Mouse (Mus musculus) hindbrain, embryonic 10.5 days (tissue): Measurements from ENCODE around the gene Frmpd1. TPM values are rescaled to one million over a fixed set of nuclear protein-coding genes. Genes with fewer than 3 reads are reported as not detected.

Experiments used
- DNase-seq: peaks from one replicate; pipeline ENCODE4 v3.0.0-alpha.2; 2017; ENCODE audit warnings: low spot score
- H3K27ac ChIP-seq: fragments of 300-500 bp; sonication (generic); 2 replicates; pipeline ENCODE4 v1.5.1; 2016; ENCODE audit warnings: mild to moderate bottlenecking, moderate library complexity
- H3K27me3 ChIP-seq: fragments of 300-500 bp; sonication (generic); 2 replicates; pipeline ENCODE4 v1.6.1; 2016; ENCODE audit warnings: mild to moderate bottlenecking; ENCODE audit not compliant: poor library complexity, insufficient read depth, severe bottlenecking
- H3K36me3 ChIP-seq: fragments of 300-500 bp; sonication (generic); 2 replicates; pipeline ENCODE4 v1.6.1; 2016; ENCODE audit warnings: mild to moderate bottlenecking, moderate library complexity
- H3K4me1 ChIP-seq: fragments of 300-500 bp; sonication (generic); replicated peaks from 2 replicates; pipeline ENCODE4 v1.6.1; 2016; ENCODE audit warnings: mild to moderate bottlenecking
- H3K4me3 ChIP-seq: fragments of 300-500 bp; sonication (generic); 2 replicates; pipeline ENCODE4 v1.5.1; 2016; ENCODE audit warnings: mild to moderate bottlenecking, moderate library complexity
- H3K9me3 ChIP-seq: fragments of 300-500 bp; sonication (generic); 2 replicates; pipeline ENCODE4 v1.6.1; 2016; ENCODE audit warnings: mild to moderate bottlenecking, moderate library complexity
- WGBS: fragments of 180-500 bp; shearing (Covaris S2); methylation state at CpG from one replicate; pipeline ENCODE4 v1.1.7; 2016; 5-methylcytosine and 5-hydroxymethylcytosine counted together
- polyA plus RNA-seq: library from polyadenylated mRNA; unstranded; fragments of >200 nt; fragmentation: Nextera tagmentation; extraction: Ambion mirVana; gene quantifications from 2 replicates; pipeline ENCODE4 v1.2.1, GENCODE M21; 2016

The Frmpd1 gene
- polyA plus RNA-seq, result 1.5 and 1.8 TPM in 2 replicates

- H3K4me3 ChIP-seq, result peak within 1 kb of the TSS; percentile 77
- H3K27me3 ChIP-seq, result peaks cover 66% of the 10 kb centered on the region
- no peaks in the 10 kb centered on the region for H3K36me3 ChIP-seq
- peaks cover 19% of the 10 kb centered on the region for H3K4me1 ChIP-seq
- H3K9me3 ChIP-seq, result no peaks in the 10 kb centered on the region
- peak; percentile 62 for DNase-seq
- 2% methylated on average over 85 of the region's 85 CpGs for WGBS
- peak within 1 kb of the TSS; percentile 87 for H3K27ac ChIP-seq
Measured at GRCm38 (mm10) chr4:45184521-45185330, at the start of gene Frmpd1. TSS of gene Frmpd1 (plus strand) at chr4:45184875.

- Histone ChIP-seq H3K4me1 (peaks cover 18% of the 10 kb centered on the region), H3K36me3 (no peaks in the 10 kb centered on the region), H3K27me3 (no peaks in the 10 kb centered on the region), H3K27ac (no peak overlapping the region), H3K4me3 (no peak overlapping the region), H3K9me3 (no peaks in the 10 kb centered on the region)
- 61% methylated on average over 4 of the region's 4 CpGs for WGBS
- no peak for DNase-seq
Measured at GRCm38 (mm10) chr4:45137636-45138035, 47.0 kb upstream of the Frmpd1 start.

- Histone ChIP-seq H3K4me3 (no peak overlapping the region), H3K4me1 (peaks cover 25% of the 10 kb centered on the region), H3K9me3 (no peaks in the 10 kb centered on the region), H3K36me3 (no peaks in the 10 kb centered on the region), H3K27ac (no peak overlapping the region), H3K27me3 (no peaks in the 10 kb centered on the region)
- DNase-seq, result no peak
- 77% methylated on average over 5 of the region's 5 CpGs for WGBS
Measured at GRCm38 (mm10) chr4:45141835-45142234, 42.8 kb upstream of the Frmpd1 start.

- Histone ChIP-seq H3K9me3 (no peaks in the 10 kb centered on the region), H3K27me3 (no peaks in the 10 kb centered on the region), H3K4me3 (no peak overlapping the region), H3K36me3 (no peaks in the 10 kb centered on the region), H3K27ac (no peak overlapping the region), H3K4me1 (peaks cover 25% of the 10 kb centered on the region)
- peak; percentile 9 for DNase-seq
- 48% methylated on average over 11 of the region's 11 CpGs for WGBS
Measured at GRCm38 (mm10) chr4:45142411-45142810, 42.3 kb upstream of the Frmpd1 start.

GRCm38 (mm10) chr4:45143005-45143404 is 41.7 kb upstream of the Frmpd1 start:
- DNase-seq, result no peak

GRCm38 (mm10) chr4:45156433-45156832 is 28.2 kb upstream of the Frmpd1 start:
- Histone ChIP-seq H3K4me1 (no peaks in the 10 kb centered on the region), H3K27ac (no peak overlapping the region), H3K36me3 (no peaks in the 10 kb centered on the region), H3K9me3 (no peaks in the 10 kb centered on the region), H3K27me3 (no peaks in the 10 kb centered on the region), H3K4me3 (no peak overlapping the region)
- WGBS, result 85% methylated on average over 3 of the region's 3 CpGs
- no peak for DNase-seq

More at GRCm38 (mm10) chr4:45143005-45143404, 41.7 kb upstream of the Frmpd1 start:
- Histone ChIP-seq H3K27me3 (no peaks in the 10 kb centered on the region), H3K27ac (no peak overlapping the region), H3K4me1 (peaks cover 21% of the 10 kb centered on the region), H3K36me3 (no peaks in the 10 kb centered on the region), H3K4me3 (no peak overlapping the region), H3K9me3 (no peaks in the 10 kb centered on the region)
- WGBS, result 82% methylated on average over 8 of the region's 8 CpGs

GRCm38 (mm10) chr4:45158608-45159007 is 26.1 kb upstream of the Frmpd1 start:
- H3K4me3 ChIP-seq, result no peak overlapping the region
- no peaks in the 10 kb centered on the region for H3K36me3 ChIP-seq
- no peaks in the 10 kb centered on the region for H3K9me3 ChIP-seq
- WGBS, result 75% methylated on average over 9 of the region's 9 CpGs
- no peaks in the 10 kb centered on the region for H3K4me1 ChIP-seq
- no peak for DNase-seq
- H3K27me3 ChIP-seq, result no peaks in the 10 kb centered on the region
- no peak overlapping the region for H3K27ac ChIP-seq

GRCm38 (mm10) chr4:45160773-45161172 is 23.9 kb upstream of the Frmpd1 start:
- H3K4me1 ChIP-seq, result no peaks in the 10 kb centered on the region
- H3K4me3 ChIP-seq, result no peak overlapping the region
- DNase-seq, result no peak
- no peaks in the 10 kb centered on the region for H3K27me3 ChIP-seq
- 76% methylated on average over 6 of the region's 6 CpGs for WGBS
- 0 out of 2 replicates have a peak, but pooled peaks cover 3% of the 10 kb centered on the region for H3K9me3 ChIP-seq
- H3K27ac ChIP-seq, result no peak overlapping the region
- no peaks in the 10 kb centered on the region for H3K36me3 ChIP-seq

GRCm38 (mm10) chr4:45163711-45164110 is 21.0 kb upstream of the Frmpd1 start:
- Histone ChIP-seq H3K9me3 (0 out of 2 replicates have a peak, but pooled peaks cover 3% of the 10 kb centered on the region), H3K27ac (no peak overlapping the region), H3K27me3 (no peaks in the 10 kb centered on the region), H3K4me1 (no peaks in the 10 kb centered on the region; the same call in 1 of the 2 replicates), H3K4me3 (no peak overlapping the region), H3K36me3 (no peaks in the 10 kb centered on the region)
- 42% methylated on average over 1 of the region's 1 CpGs for WGBS
- no peak for DNase-seq

- 87% methylated on average over 1 of the region's 1 CpGs for WGBS
- no peak for DNase-seq
- no peaks in the 10 kb centered on the region for H3K27me3 ChIP-seq
- H3K4me1 ChIP-seq, result no peaks in the 10 kb centered on the region; the same call in 1 of the 2 replicates
- H3K9me3 ChIP-seq, result 0 out of 2 replicates have a peak, but pooled peaks cover 3% of the 10 kb centered on the region
- H3K36me3 ChIP-seq, result no peaks in the 10 kb centered on the region
- no peak overlapping the region for H3K4me3 ChIP-seq
- H3K27ac ChIP-seq, result no peak overlapping the region
Measured at GRCm38 (mm10) chr4:45165477-45165876, 19.2 kb upstream of the Frmpd1 start.

- DNase-seq, result no peak
- 85% methylated on average over 3 of the region's 3 CpGs for WGBS
- no peak overlapping the region for H3K4me3 ChIP-seq
- H3K27me3 ChIP-seq, result no peaks in the 10 kb centered on the region
- H3K4me1 ChIP-seq, result no peaks in the 10 kb centered on the region; the same call in 1 of the 2 replicates
- H3K36me3 ChIP-seq, result no peaks in the 10 kb centered on the region
- H3K9me3 ChIP-seq, result 0 out of 2 replicates have a peak, but pooled peaks cover 3% of the 10 kb centered on the region
- no peak overlapping the region for H3K27ac ChIP-seq
Measured at GRCm38 (mm10) chr4:45165955-45166354, 18.7 kb upstream of the Frmpd1 start.

- 81% methylated on average over 9 of the region's 9 CpGs for WGBS
- Histone ChIP-seq H3K4me3 (no peak overlapping the region), H3K27ac (no peak overlapping the region), H3K9me3 (no peaks in the 10 kb centered on the region), H3K36me3 (no peaks in the 10 kb centered on the region), H3K27me3 (no peaks in the 10 kb centered on the region), H3K4me1 (peaks cover 5% of the 10 kb centered on the region)
- DNase-seq, result no peak
Measured at GRCm38 (mm10) chr4:45171340-45171739, 13.3 kb upstream of the Frmpd1 start.

GRCm38 (mm10) chr4:45183818-45184520 is 706 bp upstream of the Frmpd1 start:
- Histone ChIP-seq H3K4me1 (peaks cover 19% of the 10 kb centered on the region), H3K27ac (peak overlapping the region; percentile 87), H3K36me3 (no peaks in the 10 kb centered on the region), H3K4me3 (peak overlapping the region; percentile 77), H3K9me3 (no peaks in the 10 kb centered on the region), H3K27me3 (peaks cover 62% of the 10 kb centered on the region)
- 27% methylated on average over 13 of the region's 13 CpGs for WGBS
- DNase-seq, result peak; percentile 56
